Mouse (Mus musculus) hindbrain, postnatal 0 days (tissue): ENCODE data around the gene Trim62. TPM values are rescaled to one million over a fixed set of nuclear protein-coding genes. Genes with fewer than 3 reads are reported as not detected.

Experiments used
- ATAC-seq: fragments of 200-750 bp; cut with Nextera tagmentation; 2 replicates; pipeline ENCODE4 v1.8.0; 2017; ENCODE audit warnings: mild to moderate bottlenecking, moderate TSS enrichment, moderate library complexity
- DNase-seq: peaks from one replicate; pipeline ENCODE4 v3.0.0-alpha.2; 2015; ENCODE audit warnings: low spot score
- H3K27ac ChIP-seq: fragments of 300-500 bp; sonication (generic); 2 replicates; pipeline ENCODE4 v1.5.1; 2014; ENCODE audit warnings: mild to moderate bottlenecking
- H3K27me3 ChIP-seq: fragments of 300-500 bp; sonication (generic); 2 replicates; pipeline ENCODE4 v1.6.1; 2014; ENCODE audit warnings: low read length, mixed read lengths; ENCODE audit not compliant: insufficient read depth
- H3K36me3 ChIP-seq: fragments of 300-500 bp; sonication (generic); 2 replicates; pipeline ENCODE4 v1.6.1; 2014; ENCODE audit warnings: low read length, mixed read lengths; ENCODE audit not compliant: insufficient read depth
- H3K4me1 ChIP-seq: fragments of 300-500 bp; sonication (generic); 2 replicates; pipeline ENCODE4 v1.6.1; 2014; ENCODE audit warnings: antibody characterized with exemption, low read length, mixed read lengths; ENCODE audit not compliant: insufficient read depth
- H3K4me2 ChIP-seq: fragments of 300-500 bp; sonication (generic); 2 replicates; pipeline ENCODE4 v1.6.1; 2014; ENCODE audit warnings: low read depth, mild to moderate bottlenecking, low read length, moderate library complexity, mixed read lengths
- H3K4me3 ChIP-seq: fragments of 300-500 bp; sonication (generic); 2 replicates; pipeline ENCODE4 v1.5.1; 2014; ENCODE audit warnings: low read length
- H3K9ac ChIP-seq: fragments of 300-500 bp; sonication (generic); replicated peaks from 2 replicates; pipeline ENCODE4 v1.6.1; 2014; ENCODE audit warnings: mild to moderate bottlenecking, low read length, moderate library complexity, mixed read lengths
- H3K9me3 ChIP-seq: fragments of 300-500 bp; sonication (generic); 2 replicates; pipeline ENCODE4 v1.6.1; 2016; ENCODE audit warnings: low read length, mixed read lengths
- CTCF ChIP-seq: IDR thresholded peaks from 2 replicates; pipeline ENCODE4 v1.5.1; 2016; ENCODE audit warnings: antibody characterized with exemption, control low read depth, low read depth
- WGBS: fragments of 180-500 bp; shearing (Covaris S2); extraction: QIAGEN DNeasy Blood & Tissue Kit; methylation state at CpG from one replicate; pipeline ENCODE4 v1.1.7; 2014; 5-methylcytosine and 5-hydroxymethylcytosine counted together
- polyA plus RNA-seq: library from polyadenylated mRNA; unstranded; fragments of >200 nt; fragmentation: Nextera tagmentation; extraction: Ambion mirVana; gene quantifications from 2 replicates; pipeline ENCODE4 v1.2.1, GENCODE M21; 2015
- total RNA-seq: library from RNA; depleted of rRNA; stranded (reverse); fragments of >200 nt; gene quantifications from 2 replicates; pipeline ENCODE4 v1.2.3, GENCODE M21; 2014

The Trim62 gene
- total and polyA plus RNA-seq, 2 experiments from 2014 or later, result 27.9 to 30.8 TPM

- peaks cover 29% of the 10 kb centered on the region for H3K4me1 ChIP-seq
- no peaks in the 10 kb centered on the region for H3K36me3 ChIP-seq
- peak overlapping the region; percentile 91 for H3K9ac ChIP-seq
- peak; percentile 63 for DNase-seq
- peak overlapping the region; percentile 88 for H3K4me3 ChIP-seq
- H3K4me2 ChIP-seq, result peak overlapping the region; percentile 78
- ATAC-seq, result peak; percentile 53
- H3K27me3 ChIP-seq, result no peaks in the 10 kb centered on the region
- no peaks in the 10 kb centered on the region for H3K9me3 ChIP-seq
- WGBS, result under 1% methylated on average over 93 of the region's 94 CpGs
- no peak for TF ChIP-seq CTCF
- peak overlapping the region; percentile 92 for H3K27ac ChIP-seq
Measured at GRCm38 (mm10) chr4:128883801-128884710, 676 bp downstream of the Trim62 start.

DNA sequence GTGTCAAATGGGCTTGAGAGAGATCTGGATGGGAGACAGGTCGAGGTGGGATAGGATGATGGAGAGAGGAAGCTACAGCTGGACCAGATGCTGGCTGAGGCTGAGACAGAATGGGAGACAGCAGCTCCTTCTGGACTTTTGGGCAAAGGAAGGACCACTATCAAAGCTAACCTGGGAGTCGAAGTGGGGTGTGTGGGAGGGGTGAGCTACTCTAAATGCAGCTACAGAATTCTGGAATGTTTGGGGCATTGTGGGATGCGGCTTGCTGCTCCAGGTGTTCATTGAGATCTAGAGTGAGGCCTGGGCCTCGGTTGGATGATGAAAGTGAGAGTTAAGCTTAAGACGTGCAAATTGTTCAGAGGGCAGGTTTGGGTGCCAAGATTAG is 1.3 kb downstream of the Trim62 start:
- H3K27ac ChIP-seq, result peak overlapping the region; percentile 92; the same call in 1 of the 2 replicates

GRCm38 (mm10) chr4:128885540-128885939 is 2.2 kb downstream of the Trim62 start:
- no peak for ATAC-seq
- Histone ChIP-seq H3K27me3 (no peaks in the 10 kb centered on the region), H3K36me3 (no peaks in the 10 kb centered on the region), H3K9me3 (no peaks in the 10 kb centered on the region), H3K4me2 (peak overlapping the region; percentile 78; the same call in 1 of the 2 replicates), H3K27ac (no peak overlapping the region), H3K9ac (no peak overlapping the region), H3K4me3 (no peak overlapping the region), H3K4me1 (peaks cover 27% of the 10 kb centered on the region)
- DNase-seq, result no peak
- peak; percentile 15; the same call in 1 of the 2 replicates for TF ChIP-seq CTCF
- WGBS, result 96% methylated on average over 8 of the region's 8 CpGs

More for the DNA sequence above, 1.3 kb downstream of the Trim62 start:
- 42% methylated on average over 5 of the region's 5 CpGs for WGBS
- H3K9ac ChIP-seq, result peak overlapping the region; percentile 91
- H3K4me2 ChIP-seq, result peak overlapping the region; percentile 78
- no peaks in the 10 kb centered on the region for H3K9me3 ChIP-seq
- no peak for DNase-seq
- no peak for ATAC-seq
- H3K4me1 ChIP-seq, result peaks cover 24% of the 10 kb centered on the region
- peak overlapping the region; percentile 88 for H3K4me3 ChIP-seq
- no peaks in the 10 kb centered on the region for H3K36me3 ChIP-seq
- no peaks in the 10 kb centered on the region for H3K27me3 ChIP-seq
- TF ChIP-seq CTCF, result no peak

DNA sequence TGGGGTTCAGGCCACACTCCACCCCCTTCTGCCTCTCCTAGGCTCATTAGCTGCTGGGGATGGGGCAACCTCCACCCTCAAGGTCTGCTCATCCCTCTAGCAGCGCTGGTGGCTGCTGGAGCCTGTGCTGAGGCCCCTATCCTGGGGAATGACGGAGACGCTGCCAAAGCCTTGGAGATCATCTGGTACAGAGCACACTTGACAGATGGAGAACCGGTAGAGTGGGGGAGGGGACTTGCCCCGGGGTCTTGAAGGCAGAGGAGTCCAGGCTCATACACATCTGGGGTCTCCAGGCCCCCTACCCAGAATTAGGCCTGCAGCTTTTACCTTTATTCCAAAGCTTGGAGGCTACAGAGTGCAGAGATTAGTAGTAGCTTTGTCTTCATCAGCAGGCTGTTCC is 3.2 kb downstream of the Trim62 start:
- TF ChIP-seq CTCF, result no peak
- H3K27me3 ChIP-seq, result no peaks in the 10 kb centered on the region
- H3K27ac ChIP-seq, result peak overlapping the region; percentile 67
- WGBS, result 21% methylated on average over 5 of the region's 5 CpGs
- no peak for ATAC-seq
- no peaks in the 10 kb centered on the region for H3K9me3 ChIP-seq
- H3K36me3 ChIP-seq, result no peaks in the 10 kb centered on the region
- peak overlapping the region; percentile 41; the same call in 1 of the 2 replicates for H3K9ac ChIP-seq
- peak overlapping the region; percentile 9; the same call in 1 of the 2 replicates for H3K4me3 ChIP-seq
- H3K4me1 ChIP-seq, result peaks cover 37% of the 10 kb centered on the region
- H3K4me2 ChIP-seq, result peak overlapping the region; percentile 30
- peak; percentile 69 for DNase-seq

DNA sequence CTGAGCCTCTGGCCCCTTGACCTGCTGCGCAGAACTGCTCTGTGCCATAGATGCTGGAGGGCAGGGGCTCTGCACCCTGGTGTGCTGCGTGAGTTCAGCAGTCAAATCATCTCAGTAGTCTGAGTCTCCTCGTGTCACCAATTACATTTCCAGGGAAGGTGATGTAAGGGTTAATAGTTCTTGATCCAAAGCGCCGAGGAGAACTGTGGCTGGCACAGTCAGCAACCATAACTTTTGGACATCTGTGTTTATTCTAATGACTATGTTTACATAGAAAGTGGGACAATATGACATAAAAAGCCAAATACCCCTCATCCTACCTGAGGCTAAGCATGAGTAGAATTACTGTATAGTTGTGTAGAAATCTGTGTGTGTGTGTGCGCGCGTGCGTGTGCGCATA is 3.6 kb downstream of the Trim62 start:
- peak overlapping the region; percentile 67 for H3K27ac ChIP-seq
- H3K4me3 ChIP-seq, result no peak overlapping the region
- 54% methylated on average over 10 of the region's 10 CpGs for WGBS
- H3K9ac ChIP-seq, result no peak overlapping the region
- peak overlapping the region; percentile 30 for H3K4me2 ChIP-seq
- H3K36me3 ChIP-seq, result no peaks in the 10 kb centered on the region
- no peaks in the 10 kb centered on the region for H3K27me3 ChIP-seq
- H3K4me1 ChIP-seq, result peaks cover 39% of the 10 kb centered on the region
- no peaks in the 10 kb centered on the region for H3K9me3 ChIP-seq
- ATAC-seq (no peak), DNase-seq (no peak)
- TF ChIP-seq CTCF, result no peak

DNA sequence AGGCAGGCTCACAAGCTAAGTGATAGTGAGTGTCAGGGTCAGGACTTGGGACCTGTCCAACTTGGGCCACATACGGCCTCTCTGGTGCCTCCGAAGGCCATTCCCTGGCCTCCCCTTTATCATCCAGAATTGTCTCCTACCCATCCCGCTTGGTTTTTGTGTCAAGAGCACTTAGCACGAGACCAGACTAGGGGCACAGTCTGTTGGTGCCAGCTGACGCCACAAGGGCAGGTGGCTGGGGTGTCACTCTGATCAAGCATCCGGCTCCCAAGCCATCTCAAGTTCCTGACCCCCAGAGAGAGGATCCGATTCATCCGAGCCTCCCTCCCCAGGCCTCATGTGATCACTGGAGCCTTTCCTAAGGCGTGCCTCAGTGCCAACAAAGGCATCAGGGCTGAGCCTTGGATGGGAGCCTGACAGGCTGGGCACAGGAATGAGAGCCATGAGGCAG is 4.3 kb downstream of the Trim62 start:
- peak overlapping the region; percentile 28 for H3K9ac ChIP-seq
- 22% methylated on average over 9 of the region's 9 CpGs for WGBS
- H3K36me3 ChIP-seq, result no peaks in the 10 kb centered on the region
- no peaks in the 10 kb centered on the region for H3K9me3 ChIP-seq
- peak; percentile 35; the same call in 1 of the 2 replicates for ATAC-seq
- peaks cover 45% of the 10 kb centered on the region for H3K4me1 ChIP-seq
- peak; percentile 84 for DNase-seq
- TF ChIP-seq CTCF, result no peak; the same call in 1 of the 2 replicates
- H3K27me3 ChIP-seq, result no peaks in the 10 kb centered on the region
- peak overlapping the region; percentile 67; the same call in 1 of the 2 replicates for H3K27ac ChIP-seq
- H3K4me3 ChIP-seq, result no peak overlapping the region
- H3K4me2 ChIP-seq, result peak overlapping the region; percentile 30; the same call in 1 of the 2 replicates
